Mouse (Mus musculus) cerebellum, adult 2 months (tissue): ENCODE measurements around the gene Fth1. TPM values are rescaled to one million over a fixed set of nuclear protein-coding genes. Genes with fewer than 3 reads are reported as not detected.

Source experiments
- DNase-seq, 2 experiments: peaks; one replicate each; pipeline ENCODE4 v3.0.0; 2021
- H3K27ac ChIP-seq: fragments of 200-500 bp; 2 replicates; pipeline ENCODE4 v1.5.1; 2012; ENCODE audit warnings: low read length, control low read depth, inconsistent platforms; ENCODE audit not compliant: insufficient read depth
- H3K27me3 ChIP-seq: fragments of 200-500 bp; 2 replicates; pipeline ENCODE4 v1.6.1; 2012; ENCODE audit warnings: inconsistent platforms, mild to moderate bottlenecking, low read length, moderate library complexity; ENCODE audit not compliant: control insufficient read depth, insufficient read depth
- H3K4me1 ChIP-seq: fragments of 200-500 bp; 2 replicates; pipeline ENCODE4 v1.6.1; 2011; ENCODE audit warnings: low read length; ENCODE audit not compliant: control insufficient read depth, insufficient read depth
- H3K4me3 ChIP-seq: fragments of 200-500 bp; replicated peaks from 2 replicates; pipeline ENCODE3; 2011; ENCODE audit warnings: mild to moderate bottlenecking, low read depth, low read length, control low read depth; ENCODE audit not compliant: insufficient read depth
- CTCF ChIP-seq: fragments of 200-500 bp; IDR thresholded peaks from 2 replicates; pipeline ENCODE4 v1.5.1; 2011; ENCODE audit warnings: low read depth, mild to moderate bottlenecking, control low read depth, low read length, moderate library complexity, borderline replicate concordance; ENCODE audit not compliant: insufficient read depth
- POLR2A ChIP-seq: fragments of 200-500 bp; IDR thresholded peaks from 2 replicates; pipeline ENCODE4 v1.6.1; 2011; ENCODE audit warnings: low read length, control low read depth, borderline replicate concordance; ENCODE audit not compliant: insufficient read depth
- WGBS: fragments of 180-500 bp; shearing (Covaris S2); methylation state at CpG from one replicate; pipeline ENCODE4 v1.1.7; 2018; 5-methylcytosine and 5-hydroxymethylcytosine counted together
- polyA plus RNA-seq: library from polyadenylated mRNA; depleted of rRNA; stranded (reverse); fragments of >200 nt; gene quantifications from 2 replicates; pipeline ENCODE4 v1.2.3, GENCODE M21; 2012

Gene Fth1
- polyA plus RNA-seq, 1 experiment = 5,845 TPM

DNA sequence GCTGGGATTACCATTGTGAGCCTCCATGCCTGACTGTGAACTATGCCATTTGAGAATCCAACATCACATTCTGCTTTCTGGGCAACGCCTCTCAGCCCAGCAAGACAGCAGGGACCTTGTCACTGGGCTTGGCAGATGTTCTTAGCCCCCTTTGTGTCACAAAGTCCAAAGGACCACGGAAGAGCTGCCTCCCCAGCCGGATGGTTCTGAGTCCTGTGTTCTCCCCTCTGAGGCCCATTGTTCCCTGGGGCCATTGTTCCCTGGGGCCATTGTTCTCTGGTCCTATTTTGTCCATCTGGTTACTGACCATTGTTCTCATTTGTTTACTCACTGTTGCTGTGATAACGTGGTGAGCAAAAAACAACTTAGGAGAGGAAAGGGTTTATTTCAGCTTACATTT lies 39.5 kb upstream of the Fth1 start:
- no peaks in the 10 kb centered on the region for H3K27me3 ChIP-seq
- no peak overlapping the region for H3K4me3 ChIP-seq
- H3K4me1 ChIP-seq = no peaks in the 10 kb centered on the region
- 10% methylated on average over 4 of the region's 4 CpGs for WGBS
- H3K27ac ChIP-seq = no peak overlapping the region; the same call in 1 of the 2 replicates
- TF ChIP-seq CTCF (no peak), POLR2A (no peak)
- DNase-seq = peak in 1 of 2 experiments; percentile 24

DNA sequence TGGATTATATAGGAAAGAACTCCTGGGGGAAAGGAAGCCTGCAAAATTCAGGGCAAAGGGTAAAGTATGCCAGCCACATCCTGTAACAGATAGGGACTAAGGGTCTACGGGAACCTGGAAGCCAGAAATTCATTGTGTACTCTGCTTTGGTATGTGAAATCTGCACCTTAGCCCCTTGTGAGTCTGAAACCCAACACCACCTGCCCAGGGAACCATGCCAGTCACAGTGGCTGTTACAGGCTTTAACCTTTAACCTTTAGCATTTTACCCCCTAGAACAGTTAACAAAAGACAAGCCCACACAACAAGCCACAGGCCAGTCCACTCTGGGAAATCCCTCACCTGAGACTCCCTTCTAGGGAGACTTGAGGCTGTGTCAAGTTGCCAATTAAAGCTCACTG lies 38.6 kb upstream of the Fth1 start:
- Histone ChIP-seq H3K27ac (peak overlapping the region; percentile 47; the same call in 1 of the 2 replicates), H3K4me3 (no peak overlapping the region), H3K4me1 (no peaks in the 10 kb centered on the region), H3K27me3 (no peaks in the 10 kb centered on the region)
- TF ChIP-seq POLR2A (no peak), CTCF (no peak)
- no peak for DNase-seq
- 69% methylated on average over 1 of the region's 1 CpGs for WGBS

DNA sequence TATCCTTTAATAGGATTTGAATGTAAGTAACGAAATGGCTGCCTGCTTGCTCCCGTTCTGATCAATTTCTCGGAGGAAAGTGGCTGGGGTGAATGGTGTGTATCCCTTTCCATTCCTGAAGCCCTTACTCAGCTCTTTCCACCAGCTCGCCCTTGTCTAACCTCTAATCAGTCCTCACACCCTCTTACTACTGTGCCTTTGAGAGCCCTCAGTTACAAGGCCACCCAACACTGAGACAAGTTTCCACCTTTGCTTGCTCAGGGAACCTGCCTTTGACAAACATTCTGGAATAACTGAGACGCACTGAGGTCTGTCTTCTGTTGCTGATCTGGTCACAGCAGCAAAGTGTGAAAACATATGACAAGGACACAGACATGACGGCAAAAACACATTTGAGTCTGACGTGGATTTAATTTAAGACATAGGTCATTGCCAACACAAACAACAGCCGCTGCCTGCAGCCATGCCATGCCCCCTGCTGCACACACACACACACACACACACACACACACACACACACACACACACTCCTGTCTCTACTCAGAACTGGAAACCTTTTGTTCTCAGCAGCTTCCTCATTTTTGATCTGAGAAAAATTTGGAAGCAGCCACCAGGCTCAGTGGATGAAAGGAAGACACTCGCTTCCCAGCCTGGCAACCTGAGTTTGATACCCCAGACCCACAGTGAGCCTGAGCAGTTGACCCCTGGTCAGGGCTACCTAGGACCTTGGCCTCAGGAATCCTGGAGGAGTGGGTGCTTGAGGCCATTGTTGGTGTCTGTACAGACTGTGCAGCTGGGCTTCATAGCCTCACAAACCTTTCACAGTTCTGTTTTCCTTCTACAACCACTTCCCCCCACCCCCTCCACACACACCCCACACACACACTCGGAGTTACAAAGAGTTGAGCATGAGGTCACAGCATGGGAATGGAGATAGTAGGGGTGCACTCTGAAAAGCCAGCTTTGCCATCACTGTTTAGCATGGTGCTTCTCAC lies 37.6 kb upstream of the Fth1 start:
- no peaks in the 10 kb centered on the region for H3K4me1 ChIP-seq
- no peak overlapping the region for H3K4me3 ChIP-seq
- TF ChIP-seq CTCF = no peak
- TF ChIP-seq POLR2A = no peak
- DNase-seq = no peak
- no peaks in the 10 kb centered on the region for H3K27me3 ChIP-seq
- 53% methylated on average over 10 of the region's 10 CpGs for WGBS
- no peak overlapping the region; the same call in 1 of the 2 replicates for H3K27ac ChIP-seq

DNA sequence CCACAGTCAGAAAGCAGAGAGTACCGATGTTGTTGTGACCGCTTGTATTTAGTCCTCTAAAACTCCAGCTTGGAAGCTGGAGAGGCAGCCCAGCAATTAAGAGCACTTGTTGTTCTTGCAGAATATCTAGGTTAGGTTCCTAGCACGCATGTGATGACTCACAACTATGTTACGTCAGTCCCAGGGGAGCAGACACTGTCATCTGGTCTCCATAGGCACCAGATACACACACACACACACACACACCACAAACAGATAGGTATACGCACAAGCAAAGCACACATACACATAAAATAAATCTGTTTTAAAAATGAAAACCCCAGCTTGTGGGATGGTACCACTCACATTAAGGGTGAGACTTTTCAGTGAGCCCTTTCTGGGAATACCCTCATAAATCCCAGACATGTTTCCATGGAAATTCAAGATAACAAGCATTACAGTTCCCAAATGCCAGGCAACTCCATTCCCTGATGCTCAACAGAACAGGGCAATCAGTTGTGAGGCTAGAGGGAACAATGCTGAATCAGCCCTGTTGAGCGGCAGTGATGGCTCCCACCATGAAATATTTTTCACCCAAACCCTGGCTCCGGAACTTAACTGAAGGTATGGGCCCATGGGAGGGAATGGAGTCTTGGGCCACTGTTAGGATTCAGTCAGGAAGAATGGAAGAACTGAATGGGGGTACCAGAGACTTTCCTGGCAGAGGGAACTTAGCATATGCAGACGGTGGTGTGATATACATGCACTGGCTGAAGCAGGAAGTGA lies 34.4 kb upstream of the Fth1 start:
- no peak for DNase-seq
- no peaks in the 10 kb centered on the region for H3K4me1 ChIP-seq
- H3K27ac ChIP-seq = no peak overlapping the region
- no peak overlapping the region for H3K4me3 ChIP-seq
- WGBS = 91% methylated on average over 8 of the region's 8 CpGs
- TF ChIP-seq CTCF = no peak
- no peak for TF ChIP-seq POLR2A
- H3K27me3 ChIP-seq = no peaks in the 10 kb centered on the region

DNA sequence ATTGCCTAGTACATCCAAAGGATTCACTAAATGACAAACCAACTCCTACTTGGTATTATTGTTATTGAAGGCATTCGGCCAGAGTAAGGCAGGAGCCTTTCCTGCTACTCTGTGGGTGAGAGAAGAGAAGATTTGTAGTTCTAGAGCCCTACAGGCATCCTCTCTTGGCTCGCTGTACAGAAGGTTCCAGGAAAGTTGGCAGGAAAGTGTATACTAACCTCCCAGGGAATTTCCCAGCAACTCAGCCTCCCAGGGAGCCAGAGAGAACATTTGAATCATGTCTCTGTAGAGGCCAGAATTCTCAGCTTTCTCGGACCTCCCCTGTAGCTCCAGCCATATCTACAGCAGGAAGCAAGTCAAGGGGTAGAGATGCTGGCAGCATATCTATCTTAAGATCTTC lies 33.4 kb upstream of the Fth1 start:
- DNase-seq = no peak
- no peaks in the 10 kb centered on the region for H3K4me1 ChIP-seq
- TF ChIP-seq CTCF (no peak), POLR2A (no peak)
- H3K27me3 ChIP-seq = no peaks in the 10 kb centered on the region
- no peak overlapping the region for H3K4me3 ChIP-seq
- WGBS = 57% methylated on average over 3 of the region's 3 CpGs
- H3K27ac ChIP-seq = no peak overlapping the region

DNA sequence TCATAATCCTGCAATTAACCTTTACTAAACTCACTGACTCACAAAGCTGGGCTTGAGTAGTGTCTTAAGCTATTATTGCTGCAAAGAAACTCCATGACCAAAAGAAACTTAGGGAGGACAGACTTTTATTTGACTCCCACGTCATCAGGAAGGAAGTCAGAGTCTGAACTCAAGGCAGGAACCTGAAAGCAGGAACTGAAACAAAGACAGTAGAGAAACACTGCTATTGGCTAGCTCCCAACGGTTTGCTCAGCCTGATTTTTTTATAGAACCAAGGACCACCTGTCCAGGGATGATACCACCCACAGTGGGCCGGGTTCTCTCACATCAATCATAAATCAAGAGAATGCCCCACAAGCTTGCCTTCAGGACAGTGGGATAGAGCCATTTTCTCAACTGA lies 28.0 kb upstream of the Fth1 start:
- WGBS = 69% methylated on average over 3 of the region's 3 CpGs
- no peaks in the 10 kb centered on the region for H3K4me1 ChIP-seq
- H3K4me3 ChIP-seq = no peak overlapping the region
- no peak for TF ChIP-seq POLR2A
- no peak for TF ChIP-seq CTCF
- no peak overlapping the region for H3K27ac ChIP-seq
- no peak for DNase-seq
- no peaks in the 10 kb centered on the region for H3K27me3 ChIP-seq

DNA sequence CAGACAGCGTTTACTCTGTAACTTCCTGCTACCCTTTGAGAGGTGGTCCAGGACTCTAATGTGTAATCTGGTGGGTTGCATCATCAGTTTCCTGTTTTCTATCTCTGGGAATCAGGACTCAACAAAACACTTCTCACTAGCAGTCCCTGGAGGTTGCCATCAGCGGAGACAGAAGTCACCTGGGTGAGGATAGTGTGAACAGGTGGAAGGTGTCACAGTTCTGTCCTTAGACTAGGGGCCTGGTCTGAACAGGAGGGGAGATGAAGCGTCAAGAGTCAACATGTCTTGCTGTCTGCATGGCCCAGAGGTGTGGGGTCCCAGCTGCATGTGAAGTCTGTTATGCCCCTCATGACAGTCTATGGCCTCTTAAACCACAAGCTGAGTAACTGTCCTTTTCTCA lies 27.5 kb upstream of the Fth1 start:
- TF ChIP-seq CTCF = no peak
- 90% methylated on average over 3 of the region's 3 CpGs for WGBS
- H3K27ac ChIP-seq = no peak overlapping the region

More for the DNA sequence above, 27.5 kb upstream of the Fth1 start:
- Histone ChIP-seq H3K4me1 (no peaks in the 10 kb centered on the region), H3K27me3 (no peaks in the 10 kb centered on the region), H3K4me3 (no peak overlapping the region)
- no peak for DNase-seq
